Mouse (Mus musculus) bone marrow macrophage, adult 2 months (primary cell): Measurements from ENCODE around the gene S100a11.

Experiments used
- CTCF ChIP-seq: IDR thresholded peaks from 2 replicates; pipeline ENCODE4 v1.5.1; 2012; ENCODE audit warnings: low read depth, mild to moderate bottlenecking, low read length, moderate library complexity
- POLR2A ChIP-seq: IDR thresholded peaks from 2 replicates; pipeline ENCODE4 v1.6.1; 2012; ENCODE audit warnings: mild to moderate bottlenecking, low read depth, low read length, borderline replicate concordance

GRCm38 (mm10) chr3:93511036-93511435 is 9.3 kb upstream of the S100a11 start:
- TF ChIP-seq CTCF (no peak), POLR2A (no peak)
